Mouse (Mus musculus) olfactory bulb, adult 2 months (tissue): ENCODE measurements at regions not wholly inside any gene's neighbourhood (a gene's known extent, or its start where the extent isn't known, plus 50 kb on each side); places are given as distances from the start of the nearest gene placed in this dataset.

ENCODE experiments used
- CTCF ChIP-seq: fragments of 200-500 bp; IDR thresholded peaks from 2 replicates; pipeline ENCODE4 v1.5.1; 2012; ENCODE audit warnings: low read depth, mild to moderate bottlenecking, low read length, moderate library complexity; ENCODE audit not compliant: insufficient read depth
- POLR2A ChIP-seq: fragments of 200-500 bp; IDR thresholded peaks from 2 replicates; pipeline ENCODE4 v1.6.1; 2012; ENCODE audit warnings: mild to moderate bottlenecking, low read depth, low read length, moderate library complexity; ENCODE audit not compliant: insufficient read depth

- TF ChIP-seq CTCF (no peak), POLR2A (no peak)
Observed at GRCm38 (mm10) chr15:42912880-42913279, 2778.7 kb downstream of the 9330182O14Rik start.
